Mouse (Mus musculus) embryonic facial prominence, embryonic 14.5 days (tissue): ENCODE data around the gene Nabp1. TPM values are rescaled to one million over a fixed set of nuclear protein-coding genes. Genes with fewer than 3 reads are reported as not detected.

Experiments used
- ATAC-seq: fragments of 200-750 bp; cut with Nextera tagmentation; 2 replicates; pipeline ENCODE4 v1.8.0; 2017; ENCODE audit warnings: low read depth, moderate number of reproducible peaks, moderate TSS enrichment
- DNase-seq: peaks from one replicate; pipeline ENCODE4 v3.0.0-alpha.2; 2015; ENCODE audit warnings: low spot score
- H3K27ac ChIP-seq: fragments of 300-500 bp; sonication (generic); replicated peaks from 2 replicates; pipeline ENCODE4 v1.5.1; 2014; ENCODE audit warnings: low read depth, mild to moderate bottlenecking, low read length, moderate library complexity
- H3K27me3 ChIP-seq: fragments of 300-500 bp; sonication (generic); replicated peaks from 2 replicates; pipeline ENCODE4 v1.6.1; 2014; ENCODE audit warnings: low read length; ENCODE audit not compliant: control insufficient read depth, insufficient read depth
- H3K36me3 ChIP-seq: fragments of 300-500 bp; sonication (generic); 2 replicates; pipeline ENCODE4 v1.6.1; 2014; ENCODE audit warnings: low read length, mixed read lengths; ENCODE audit not compliant: control insufficient read depth, insufficient read depth
- H3K4me1 ChIP-seq: fragments of 300-500 bp; sonication (generic); 2 replicates; pipeline ENCODE4 v1.6.1; 2014; ENCODE audit warnings: antibody characterized with exemption, low read length; ENCODE audit not compliant: control insufficient read depth, insufficient read depth
- H3K4me2 ChIP-seq: fragments of 300-500 bp; sonication (generic); 2 replicates; pipeline ENCODE4 v1.6.1; 2014; ENCODE audit warnings: low read depth, mild to moderate bottlenecking, low read length, moderate library complexity, mixed read lengths
- H3K4me3 ChIP-seq: fragments of 300-500 bp; sonication (generic); 2 replicates; pipeline ENCODE4 v1.5.1; 2014; ENCODE audit warnings: low read depth, mild to moderate bottlenecking, low read length
- H3K9ac ChIP-seq: fragments of 300-500 bp; sonication (generic); 2 replicates; pipeline ENCODE4 v1.6.1; 2014; ENCODE audit warnings: low read depth, mild to moderate bottlenecking, low read length, moderate library complexity, mixed read lengths
- H3K9me3 ChIP-seq: fragments of 300-500 bp; sonication (generic); 2 replicates; pipeline ENCODE4 v1.6.1; 2016; ENCODE audit warnings: low read length; ENCODE audit not compliant: control insufficient read depth
- WGBS: fragments of 180-500 bp; shearing (Covaris S2); extraction: QIAGEN DNeasy Blood & Tissue Kit; methylation state at CpG from one replicate; pipeline ENCODE4 v1.1.7; 2014; 5-methylcytosine and 5-hydroxymethylcytosine counted together
- polyA plus RNA-seq: library from polyadenylated mRNA; unstranded; fragments of >200 nt; fragmentation: Nextera tagmentation; extraction: Ambion mirVana; gene quantifications from 2 replicates; pipeline ENCODE4 v1.2.1, GENCODE M21; 2014

Nabp1 gene
- polyA plus RNA-seq, 1 experiment from 2014 or later, result 9.8 TPM

DNA sequence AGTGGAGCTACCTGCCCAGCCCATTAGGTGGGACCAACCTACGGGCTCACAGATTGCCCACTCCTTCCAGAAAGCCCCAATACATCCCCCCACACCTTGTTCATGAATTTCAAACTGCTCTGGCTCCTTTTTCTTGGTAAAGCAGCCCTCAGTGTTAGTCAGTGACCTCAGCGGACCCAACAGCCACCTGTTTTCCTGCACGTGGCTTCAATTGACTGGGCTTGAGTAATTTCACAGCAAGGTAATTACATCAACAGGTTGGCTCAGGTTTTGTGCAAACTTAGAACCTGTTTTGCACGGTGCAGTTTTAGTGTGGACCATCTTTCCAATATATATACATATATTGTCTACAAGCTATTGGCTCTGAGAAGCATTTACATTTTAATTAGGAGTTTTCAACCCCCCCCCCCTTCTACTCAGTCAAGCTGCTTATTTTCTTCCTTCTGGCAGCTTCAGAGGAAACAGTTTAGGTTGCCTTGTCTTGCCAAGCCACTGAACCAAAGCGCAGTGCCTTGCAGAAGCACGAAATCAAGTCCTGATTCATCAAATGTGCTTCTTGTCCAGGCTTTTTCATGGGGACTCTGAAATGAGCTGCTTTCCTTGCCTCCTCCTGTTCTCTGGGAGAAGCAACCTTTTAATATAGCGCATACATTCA, 35.0 kb upstream of the Nabp1 start:
- 61% methylated on average over 7 of the region's 7 CpGs for WGBS
- Histone ChIP-seq H3K36me3 (no peaks in the 10 kb centered on the region), H3K4me2 (no peak overlapping the region), H3K9ac (no peak overlapping the region), H3K4me3 (no peak overlapping the region), H3K27ac (no peak overlapping the region), H3K4me1 (peaks cover 5% of the 10 kb centered on the region; the same call in 1 of the 2 replicates), H3K9me3 (no peaks in the 10 kb centered on the region), H3K27me3 (no peaks in the 10 kb centered on the region)
- peak; percentile 52 for DNase-seq
- ATAC-seq, result no peak

DNA sequence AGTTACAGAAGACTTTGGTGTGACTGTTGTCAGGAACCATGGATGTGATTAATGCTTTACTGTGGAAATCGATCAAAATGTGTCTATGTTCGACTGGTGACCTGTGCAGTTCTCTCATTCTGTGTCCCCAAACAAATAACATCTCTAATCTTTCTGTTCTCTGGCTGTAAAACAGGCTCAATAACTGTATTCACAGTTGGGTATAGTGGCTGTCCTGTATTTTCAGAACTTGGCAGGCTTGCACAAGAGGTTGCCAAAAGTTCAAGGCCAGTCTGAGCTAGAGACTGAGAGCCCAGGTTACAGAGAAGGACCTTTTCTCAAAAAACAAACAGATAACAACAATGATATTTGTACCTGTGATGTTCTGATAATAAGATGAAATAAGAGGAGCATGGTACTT, 34.1 kb upstream of the Nabp1 start:
- Histone ChIP-seq H3K9me3 (no peaks in the 10 kb centered on the region), H3K9ac (no peak overlapping the region), H3K4me2 (no peak overlapping the region), H3K27me3 (no peaks in the 10 kb centered on the region), H3K27ac (no peak overlapping the region), H3K4me3 (no peak overlapping the region), H3K36me3 (no peaks in the 10 kb centered on the region), H3K4me1 (peaks cover 5% of the 10 kb centered on the region; the same call in 1 of the 2 replicates)
- 87% methylated on average over 2 of the region's 2 CpGs for WGBS
- ATAC-seq (no peak), DNase-seq (no peak)

DNA sequence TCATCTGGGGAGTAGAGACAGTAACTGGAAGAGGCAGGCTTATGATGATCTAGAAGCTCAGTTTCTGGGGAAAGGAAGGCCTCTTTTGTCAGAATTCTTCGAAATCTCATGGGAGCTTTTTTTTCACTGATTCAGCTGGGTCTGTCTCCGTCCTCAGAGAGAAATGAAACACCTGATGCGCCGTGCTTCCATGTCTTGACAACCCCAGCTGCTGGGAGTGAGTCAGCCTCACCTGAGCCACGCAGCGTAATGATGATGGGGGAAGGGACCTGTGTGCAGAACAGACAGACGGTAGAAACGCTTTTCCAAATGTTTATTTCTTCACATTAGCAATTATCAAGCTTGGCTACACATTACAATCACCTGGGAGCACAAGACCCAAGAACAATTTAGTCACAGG, 31.6 kb upstream of the Nabp1 start:
- H3K36me3 ChIP-seq, result no peaks in the 10 kb centered on the region
- no peaks in the 10 kb centered on the region for H3K27me3 ChIP-seq
- peaks cover 2% of the 10 kb centered on the region; the same call in 1 of the 2 replicates for H3K4me1 ChIP-seq
- no peak overlapping the region for H3K4me3 ChIP-seq
- ATAC-seq (peak; percentile 82), DNase-seq (peak; percentile 55)
- no peak overlapping the region for H3K27ac ChIP-seq
- H3K4me2 ChIP-seq, result no peak overlapping the region
- no peak overlapping the region for H3K9ac ChIP-seq
- no peaks in the 10 kb centered on the region for H3K9me3 ChIP-seq
- WGBS, result 60% methylated on average over 8 of the region's 8 CpGs

DNA sequence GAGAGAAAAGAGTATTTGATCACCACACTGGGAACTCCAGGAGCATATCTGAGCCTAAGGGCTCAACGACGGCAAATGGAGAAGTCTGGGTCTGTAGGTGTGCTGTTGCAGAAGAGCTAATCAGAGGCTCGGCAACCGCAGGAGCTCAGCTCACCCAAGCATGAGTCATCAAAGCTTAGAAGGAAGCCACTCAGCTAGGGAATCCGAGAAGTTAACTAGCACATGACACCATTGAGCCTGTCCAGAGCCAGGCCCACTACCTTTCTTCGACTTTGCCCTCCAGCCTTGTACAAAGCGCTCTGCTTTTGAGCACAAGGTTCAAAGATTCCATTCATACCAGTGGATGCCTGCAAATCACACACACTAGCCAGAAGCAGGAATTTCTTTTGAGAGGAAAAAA, 30.9 kb upstream of the Nabp1 start:
- DNase-seq (peak; percentile 85), ATAC-seq (peak; percentile 80)
- no peak overlapping the region for H3K4me3 ChIP-seq
- no peak overlapping the region for H3K27ac ChIP-seq
- no peak overlapping the region for H3K9ac ChIP-seq
- no peak overlapping the region for H3K4me2 ChIP-seq
- no peaks in the 10 kb centered on the region for H3K9me3 ChIP-seq
- H3K27me3 ChIP-seq, result no peaks in the 10 kb centered on the region
- H3K4me1 ChIP-seq, result no peaks in the 10 kb centered on the region
- H3K36me3 ChIP-seq, result no peaks in the 10 kb centered on the region
- 4% methylated on average over 7 of the region's 7 CpGs for WGBS

DNA sequence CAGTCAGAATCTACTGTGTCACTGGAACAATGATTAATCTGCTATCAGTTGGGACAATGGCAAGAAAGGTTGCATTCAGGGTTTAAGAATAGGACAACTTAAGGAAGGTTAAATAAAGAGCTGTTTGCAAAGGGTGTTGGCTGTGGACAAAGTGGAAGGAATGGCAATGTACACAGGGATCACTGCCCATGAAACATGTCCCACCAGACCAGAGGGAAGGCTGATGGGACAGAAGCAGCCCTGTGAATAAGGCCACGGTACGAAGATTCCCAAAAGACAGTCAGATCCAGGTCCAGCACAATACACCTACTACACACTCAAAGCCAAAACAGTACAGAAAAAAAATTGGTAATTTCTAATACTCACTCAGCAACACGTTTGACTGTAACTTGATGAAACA, 30.3 kb upstream of the Nabp1 start:
- Histone ChIP-seq H3K27ac (no peak overlapping the region), H3K27me3 (no peaks in the 10 kb centered on the region), H3K36me3 (no peaks in the 10 kb centered on the region), H3K4me3 (no peak overlapping the region), H3K4me2 (no peak overlapping the region), H3K9me3 (no peaks in the 10 kb centered on the region), H3K9ac (no peak overlapping the region), H3K4me1 (no peaks in the 10 kb centered on the region)
- WGBS, result 63% methylated on average over 3 of the region's 3 CpGs
- ATAC-seq, result no peak
- DNase-seq, result no peak

DNA sequence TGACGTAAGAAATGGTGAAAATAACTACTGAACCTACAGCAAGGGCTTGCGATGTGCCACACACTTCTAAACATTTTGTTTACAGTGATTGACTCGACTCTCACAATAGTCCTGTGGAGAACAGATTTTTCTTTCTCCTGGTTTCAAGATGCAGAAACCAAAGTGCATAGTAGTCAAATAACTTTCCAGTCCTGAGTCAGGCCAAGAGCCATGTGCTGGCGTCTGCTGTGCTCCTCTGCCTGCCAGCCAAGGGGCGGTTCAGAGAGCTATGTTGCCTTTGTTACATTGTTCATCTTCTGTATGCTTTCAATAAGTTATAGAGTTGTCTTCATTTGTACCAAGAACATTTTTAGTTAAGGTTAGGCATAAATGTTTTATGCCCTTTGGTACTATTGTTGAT, 29.2 kb upstream of the Nabp1 start:
- Histone ChIP-seq H3K4me2 (no peak overlapping the region), H3K4me1 (no peaks in the 10 kb centered on the region), H3K4me3 (no peak overlapping the region), H3K27ac (no peak overlapping the region), H3K9me3 (no peaks in the 10 kb centered on the region), H3K27me3 (no peaks in the 10 kb centered on the region), H3K9ac (no peak overlapping the region), H3K36me3 (no peaks in the 10 kb centered on the region)
- DNase-seq (no peak), ATAC-seq (no peak)
- 82% methylated on average over 5 of the region's 5 CpGs for WGBS

DNA sequence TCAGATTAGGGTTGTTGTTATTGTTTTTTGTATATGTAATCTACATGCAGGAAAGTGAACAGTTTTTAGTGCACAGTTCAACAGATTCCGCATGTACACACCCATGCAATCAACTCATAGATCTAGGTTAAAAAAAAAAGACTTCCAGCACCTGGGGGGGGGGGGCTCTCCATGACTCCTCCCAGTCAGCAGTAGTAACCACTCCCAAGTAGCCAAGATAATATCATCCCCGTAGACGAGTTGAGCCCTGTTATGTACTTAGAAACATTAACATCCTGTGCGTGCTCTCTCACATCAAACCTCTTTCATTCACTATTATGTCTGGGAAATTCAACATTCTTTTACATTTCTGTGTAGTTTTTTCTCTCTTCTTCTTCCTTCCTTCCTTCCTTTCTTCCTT, 28.0 kb upstream of the Nabp1 start:
- Histone ChIP-seq H3K4me2 (no peak overlapping the region), H3K9ac (no peak overlapping the region), H3K27me3 (no peaks in the 10 kb centered on the region), H3K9me3 (no peaks in the 10 kb centered on the region), H3K4me1 (no peaks in the 10 kb centered on the region), H3K27ac (no peak overlapping the region), H3K4me3 (no peak overlapping the region), H3K36me3 (no peaks in the 10 kb centered on the region)
- DNase-seq (no peak), ATAC-seq (no peak)
- 70% methylated on average over 4 of the region's 4 CpGs for WGBS

DNA sequence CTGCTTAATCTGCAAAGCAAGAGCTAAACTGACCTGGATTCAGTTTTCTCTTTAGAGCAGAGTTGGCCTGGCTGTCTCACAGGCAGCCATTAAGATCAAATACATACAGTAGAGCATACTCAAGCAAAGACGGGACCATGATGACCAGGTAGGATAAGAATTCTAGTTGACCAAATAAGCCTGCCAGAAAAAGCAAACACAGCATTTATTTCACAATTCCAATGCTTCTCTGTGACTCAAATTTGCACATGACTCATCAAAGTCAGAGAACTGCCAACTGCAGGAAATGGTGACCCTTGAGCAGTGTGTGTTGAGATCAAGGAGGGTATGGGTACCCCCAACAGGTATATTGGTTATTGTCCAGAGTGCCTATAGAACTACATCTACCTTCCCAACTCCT, 27.4 kb upstream of the Nabp1 start:
- 83% methylated on average over 1 of the region's 1 CpGs for WGBS

DNA sequence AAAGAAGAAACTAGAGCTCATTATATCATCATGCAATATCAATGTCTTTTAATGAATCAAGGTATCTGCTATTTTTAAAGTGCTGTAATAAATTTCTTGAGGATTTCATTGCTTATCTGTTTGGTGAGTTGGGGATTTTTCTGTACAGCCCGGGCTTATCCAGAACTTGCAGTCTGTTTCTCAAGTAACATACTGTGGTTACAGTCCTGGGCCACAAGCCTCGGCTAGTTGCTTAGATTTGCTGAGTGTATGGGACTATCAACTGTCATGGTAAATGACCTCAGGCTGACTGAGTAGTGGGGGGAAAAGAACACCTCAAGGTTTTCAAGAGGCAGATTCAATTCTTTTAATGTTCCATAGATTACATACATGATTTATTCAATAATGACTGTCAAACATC, 24.8 kb upstream of the Nabp1 start:
- no peaks in the 10 kb centered on the region for H3K36me3 ChIP-seq
- no peaks in the 10 kb centered on the region for H3K27me3 ChIP-seq
- ATAC-seq (no peak), DNase-seq (no peak)
- WGBS, result 56% methylated on average over 2 of the region's 2 CpGs
- H3K4me3 ChIP-seq, result no peak overlapping the region
- H3K9ac ChIP-seq, result no peak overlapping the region
- H3K4me1 ChIP-seq, result no peaks in the 10 kb centered on the region
- no peak overlapping the region for H3K4me2 ChIP-seq
- no peaks in the 10 kb centered on the region for H3K9me3 ChIP-seq
- no peak overlapping the region for H3K27ac ChIP-seq

More for the DNA sequence above, 27.4 kb upstream of the Nabp1 start:
- Histone ChIP-seq H3K4me1 (no peaks in the 10 kb centered on the region), H3K4me3 (no peak overlapping the region), H3K27me3 (no peaks in the 10 kb centered on the region), H3K9me3 (no peaks in the 10 kb centered on the region), H3K9ac (no peak overlapping the region), H3K36me3 (no peaks in the 10 kb centered on the region), H3K4me2 (no peak overlapping the region), H3K27ac (no peak overlapping the region)
- no peak for ATAC-seq
- no peak for DNase-seq
